Mouse (Mus musculus) brain, embryonic 14.5 days (tissue): ENCODE measurements around the gene Pced1b.

Experiments used
- CTCF ChIP-seq: fragments of 200-500 bp; IDR thresholded peaks from 2 replicates; pipeline ENCODE4 v1.5.1; 2012; ENCODE audit warnings: inconsistent platforms, mild to moderate bottlenecking, moderate library complexity, borderline replicate concordance; ENCODE audit not compliant: insufficient read depth, insufficient read length; ENCODE audit errors: extremely low read depth
- POLR2A ChIP-seq: fragments of 200-500 bp; IDR thresholded peaks from 2 replicates; pipeline ENCODE4 v1.6.1; 2012; ENCODE audit warnings: mild to moderate bottlenecking, inconsistent platforms, borderline replicate concordance; ENCODE audit not compliant: poor library complexity, insufficient read depth, insufficient read length, severe bottlenecking; ENCODE audit errors: extremely low read depth

DNA sequence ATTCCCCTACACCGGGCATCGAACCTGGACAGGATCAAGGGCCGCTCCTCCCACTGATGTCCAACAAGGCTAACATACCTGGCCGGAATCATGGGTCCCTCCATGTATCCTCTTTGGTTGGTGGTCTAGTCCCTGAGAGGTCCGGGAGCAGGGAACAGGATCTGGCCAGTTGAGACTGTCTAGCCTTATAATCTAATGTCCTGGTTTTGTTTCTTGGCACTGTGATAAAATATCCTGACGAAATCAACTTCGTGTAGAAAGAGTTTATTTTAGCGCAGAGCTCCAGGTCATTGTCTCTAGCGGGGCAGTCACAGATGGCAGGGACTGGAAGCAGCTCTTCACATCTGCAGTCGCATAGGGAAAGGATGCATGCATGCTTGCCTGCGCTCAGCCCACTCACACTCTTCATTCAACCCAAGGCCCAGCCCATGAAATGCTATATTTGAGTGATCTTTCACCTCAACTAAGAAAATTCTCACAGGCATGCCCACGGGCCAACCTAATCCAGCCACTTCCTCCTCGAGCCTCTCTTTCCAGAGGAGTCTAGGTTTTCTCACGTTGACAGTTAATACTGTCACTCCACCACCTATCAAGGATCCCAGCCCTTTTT, 19.4 kb downstream of the Pced1b start:
- TF ChIP-seq CTCF (no peak), POLR2A (no peak)
